Mouse (Mus musculus): ENCODE measurements around the gene Cfap65. TPM values are rescaled to one million over a fixed set of nuclear protein-coding genes. Genes with fewer than 3 reads are reported as not detected.
A peak's percentile ranks its signal among the peaks of the same experiment; 100 is the strongest.

The Cfap65 gene
- polyA plus RNA-seq, 1 experiment: not detected

GRCm38 (mm10) chr1:74901686-74902085, 33.7 kb downstream of the Cfap65 start:
- H3K4me3 ChIP-seq (ENCODE audit: extremely low read depth, insufficient read depth, insufficient read length): no peak overlapping the region
- peaks cover 7% of the 10 kb centered on the region; the same call in 1 of the 2 replicates for H3K4me1 ChIP-seq (ENCODE audit: control insufficient read depth, insufficient read depth, insufficient read length)
- 3% methylated on average over 3 of the region's 3 CpGs for WGBS
- H3K27ac ChIP-seq (ENCODE audit: insufficient read depth, low read length): no peak overlapping the region
- no peak for TF ChIP-seq POLR2A (IDR thresholded peaks at IDR 0.05; ENCODE audit: low read depth, low read length)
- TF ChIP-seq CTCF (IDR thresholded peaks at IDR 0.05; ENCODE audit: extremely low read depth, insufficient read depth, insufficient read length, insufficient replicate concordance): no peak
- H3K27me3 ChIP-seq (ENCODE audit: control insufficient read depth, insufficient read depth, low read length): peaks cover 14% of the 10 kb centered on the region
- no peaks in the 10 kb centered on the region for H3K36me3 ChIP-seq (ENCODE audit: control insufficient read depth, insufficient read depth, low read length)
- peak in 1 of 2 experiments; percentile 8 for DNase-seq (ENCODE audit: low read depth in 1 of 2, low spot score in 2 of 2)

- peaks cover 14% of the 10 kb centered on the region for H3K27me3 ChIP-seq (ENCODE audit: control insufficient read depth, insufficient read depth, low read length)
- no peak overlapping the region for H3K27ac ChIP-seq (ENCODE audit: insufficient read depth, low read length)
- 4% methylated on average over 55 of the region's 66 CpGs for WGBS
- no peak for TF ChIP-seq CTCF (IDR thresholded peaks at IDR 0.05; ENCODE audit: extremely low read depth, insufficient read depth, insufficient read length, insufficient replicate concordance)
- TF ChIP-seq POLR2A (IDR thresholded peaks at IDR 0.05; ENCODE audit: low read depth, low read length): no peak
- H3K4me3 ChIP-seq (ENCODE audit: extremely low read depth, insufficient read depth, insufficient read length): no peak overlapping the region
- H3K36me3 ChIP-seq (ENCODE audit: control insufficient read depth, insufficient read depth, low read length): no peaks in the 10 kb centered on the region
- DNase-seq (ENCODE audit: low read depth in 1 of 2, low spot score in 2 of 2): no peak
- peaks cover 7% of the 10 kb centered on the region; the same call in 1 of the 2 replicates for H3K4me1 ChIP-seq (ENCODE audit: control insufficient read depth, insufficient read depth, insufficient read length)
Observed at GRCm38 (mm10) chr1:74900341-74901285, 34.8 kb downstream of the Cfap65 start.

- Histone ChIP-seq H3K27ac (ENCODE audit: insufficient read depth, low read length) (no peak overlapping the region), H3K4me1 (ENCODE audit: control insufficient read depth, insufficient read depth, insufficient read length) (peaks cover 7% of the 10 kb centered on the region; the same call in 1 of the 2 replicates), H3K27me3 (ENCODE audit: control insufficient read depth, insufficient read depth, low read length) (peaks cover 14% of the 10 kb centered on the region), H3K4me3 (ENCODE audit: extremely low read depth, insufficient read depth, insufficient read length) (no peak overlapping the region), H3K36me3 (ENCODE audit: control insufficient read depth, insufficient read depth, low read length) (no peaks in the 10 kb centered on the region)
- 12% methylated on average over 8 of the region's 10 CpGs for WGBS
- DNase-seq (ENCODE audit: low read depth in 1 of 2, low spot score in 2 of 2): no peak
- TF ChIP-seq POLR2A (IDR thresholded peaks at IDR 0.05; ENCODE audit: low read depth, low read length): no peak
- no peak for TF ChIP-seq CTCF (IDR thresholded peaks at IDR 0.05; ENCODE audit: extremely low read depth, insufficient read depth, insufficient read length, insufficient replicate concordance)
Observed at GRCm38 (mm10) chr1:74898656-74899431, 36.6 kb downstream of the Cfap65 start.

- no peaks in the 10 kb centered on the region for H3K36me3 ChIP-seq (ENCODE audit: control insufficient read depth, insufficient read depth, low read length)
- peaks cover 7% of the 10 kb centered on the region; the same call in 1 of the 2 replicates for H3K4me1 ChIP-seq (ENCODE audit: control insufficient read depth, insufficient read depth, insufficient read length)
- TF ChIP-seq CTCF (IDR thresholded peaks at IDR 0.05; ENCODE audit: extremely low read depth, insufficient read depth, insufficient read length, insufficient replicate concordance): no peak
- no peak for TF ChIP-seq POLR2A (IDR thresholded peaks at IDR 0.05; ENCODE audit: low read depth, low read length)
- H3K4me3 ChIP-seq (ENCODE audit: extremely low read depth, insufficient read depth, insufficient read length): no peak overlapping the region
- WGBS: 43% methylated on average over 7 of the region's 7 CpGs
- DNase-seq (ENCODE audit: low read depth in 1 of 2, low spot score in 2 of 2): no peak
- H3K27ac ChIP-seq (ENCODE audit: insufficient read depth, low read length): no peak overlapping the region
- H3K27me3 ChIP-seq (ENCODE audit: control insufficient read depth, insufficient read depth, low read length): peaks cover 14% of the 10 kb centered on the region
Observed at GRCm38 (mm10) chr1:74897976-74898375, 37.4 kb downstream of the Cfap65 start.

GRCm38 (mm10) chr1:74894966-74895365, 40.4 kb downstream of the Cfap65 start:
- Histone ChIP-seq H3K27ac (ENCODE audit: insufficient read depth, low read length) (no peak overlapping the region), H3K4me3 (ENCODE audit: extremely low read depth, insufficient read depth, insufficient read length) (no peak overlapping the region), H3K27me3 (ENCODE audit: control insufficient read depth, insufficient read depth, low read length) (peaks cover 3% of the 10 kb centered on the region; the same call in 1 of the 2 replicates), H3K36me3 (ENCODE audit: control insufficient read depth, insufficient read depth, low read length) (no peaks in the 10 kb centered on the region), H3K4me1 (ENCODE audit: control insufficient read depth, insufficient read depth, insufficient read length) (no peaks in the 10 kb centered on the region)
- WGBS: 18% methylated on average over 4 of the region's 4 CpGs
- DNase-seq (ENCODE audit: low read depth in 1 of 2, low spot score in 2 of 2): peak; percentile 9 to 25
- TF ChIP-seq CTCF (IDR thresholded peaks at IDR 0.05; ENCODE audit: extremely low read depth, insufficient read depth, insufficient read length, insufficient replicate concordance) (peak; percentile 43; the same call in 1 of the 2 replicates), POLR2A (IDR thresholded peaks at IDR 0.05; ENCODE audit: low read depth, low read length) (no peak)

GRCm38 (mm10) chr1:74893134-74893855, 42.1 kb downstream of the Cfap65 start, which contains the start of gene Cryba2:
Gene Cryba2 (minus strand): TSS chr1:74893143.
- DNase-seq (ENCODE audit: low read depth in 1 of 2, low spot score in 2 of 2): no peak
- peak; percentile 53; the same call in 1 of the 2 replicates for TF ChIP-seq CTCF (IDR thresholded peaks at IDR 0.05; ENCODE audit: extremely low read depth, insufficient read depth, insufficient read length, insufficient replicate concordance)
- no peak for TF ChIP-seq POLR2A (IDR thresholded peaks at IDR 0.05; ENCODE audit: low read depth, low read length)
- H3K4me3 ChIP-seq (ENCODE audit: extremely low read depth, insufficient read depth, insufficient read length): no peak within 1 kb of the TSS
- H3K36me3 ChIP-seq (ENCODE audit: control insufficient read depth, insufficient read depth, low read length): no peaks in the 10 kb centered on the region
- H3K27ac ChIP-seq (ENCODE audit: insufficient read depth, low read length): no peak within 1 kb of the TSS
- no peaks in the 10 kb centered on the region for H3K4me1 ChIP-seq (ENCODE audit: control insufficient read depth, insufficient read depth, insufficient read length)
- WGBS: 15% methylated on average over 25 of the region's 25 CpGs
- H3K27me3 ChIP-seq (ENCODE audit: control insufficient read depth, insufficient read depth, low read length): no peaks in the 10 kb centered on the region

Data from spleen, adult 2 months (tissue).